Mouse (Mus musculus): ENCODE measurements around the gene Magea10. TPM values are rescaled to one million over a fixed set of nuclear protein-coding genes. Genes with fewer than 3 reads are reported as not detected.

The Magea10 gene
- total RNA-seq (2021), result not detected
- long read RNA-seq, experiment 1, result 0 reads
- long read RNA-seq, experiment 2, result 0 reads

GRCm38 (mm10) chrX:72386758-72387157 is at the start of gene Magea10:
TSS of gene Magea10 (minus strand) at chrX:72386858.
- DNase-seq (ENCODE audit: low spot score in 2 of 2), result no peak

- no peak for DNase-seq (ENCODE audit: low spot score in 2 of 2)
These were observed 4.7 kb downstream of the Magea10 start for GRCm38 (mm10) chrX:72381972-72382371.

Other genes starting within 250 kb of the Magea10 start
- gene Magea4, start 164.8 kb downstream of the Magea10 start, total RNA-seq (2021), result not detected
- gene Gabre, start 112.1 kb downstream of the Magea10 start, total RNA-seq (2021), result 1 to 10 TPM; 2.5 to 2.8 TPM